Mouse (Mus musculus) liver, adult 2 months (tissue): ENCODE measurements around the gene Mfsd11.

Experiments used
- CTCF ChIP-seq: fragments of 200-500 bp; IDR thresholded peaks from 2 replicates; pipeline ENCODE4 v1.5.1; 2011; ENCODE audit warnings: low read depth, low read length, control low read depth
- POLR2A ChIP-seq: fragments of 200-500 bp; IDR thresholded peaks from 2 replicates; pipeline ENCODE4 v1.6.1; 2011; ENCODE audit warnings: low read length, control low read depth; ENCODE audit not compliant: insufficient read depth; ENCODE audit errors: extremely low read depth

DNA sequence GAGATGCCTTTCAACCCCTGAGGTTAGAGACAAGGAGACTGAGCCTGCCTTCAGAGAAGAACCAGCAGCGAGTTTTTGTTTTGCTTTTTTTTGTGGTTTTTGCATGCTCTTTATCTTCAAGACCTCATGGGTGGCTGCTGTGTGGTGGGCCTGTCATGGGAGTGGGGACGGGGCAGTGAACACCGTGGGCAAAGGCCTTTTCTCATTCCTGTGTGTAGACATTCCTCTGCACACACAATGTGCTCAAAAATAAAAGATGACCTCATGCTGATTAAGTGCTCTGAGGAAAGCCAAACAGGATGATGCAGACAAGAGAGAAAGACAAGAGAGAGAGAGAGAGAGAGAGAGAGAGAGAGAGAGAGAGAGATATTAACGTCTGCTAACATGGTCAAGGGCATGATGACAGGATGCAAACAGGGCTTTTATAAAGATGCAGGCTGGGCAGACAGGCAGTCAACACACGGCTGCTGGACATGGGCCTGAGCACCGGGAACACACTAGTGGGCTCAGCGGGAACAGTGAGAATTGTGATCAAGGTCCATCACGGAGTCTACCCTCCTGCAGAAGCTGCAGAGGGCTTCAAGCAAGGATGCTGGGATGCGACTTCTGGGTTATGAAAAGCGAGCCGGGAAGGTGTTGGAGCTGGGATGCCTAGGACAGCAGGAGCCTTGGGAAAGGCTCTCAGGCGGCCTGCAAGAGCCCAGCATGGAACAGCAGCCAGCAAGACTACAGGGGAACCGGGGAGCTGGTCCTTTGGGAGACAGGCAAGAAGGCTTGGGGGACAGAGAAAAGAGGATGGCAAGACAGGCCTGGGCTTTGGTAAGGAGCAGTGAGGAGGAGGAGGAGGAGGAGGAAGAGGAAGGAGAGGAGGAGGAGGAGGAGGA is 30.9 kb upstream of the Mfsd11 start:
- TF ChIP-seq CTCF (no peak), POLR2A (no peak)
